Mouse (Mus musculus) sigmoid colon, adult 10 weeks (tissue): ENCODE results near the gene Gm20814. TPM values are rescaled to one million over a fixed set of nuclear protein-coding genes. Genes with fewer than 3 reads are reported as not detected.

Experiments
- polyA plus RNA-seq: library from polyadenylated mRNA; stranded (reverse); fragments of 350-450 nt; fragmentation: Illumina TruSeq; extraction: RNeasy Lipid Tissue Mini Kit (QIAGEN cat#74804); gene quantifications from one replicate; pipeline ENCODE4 v1.2.3, GENCODE M21; 2014; ENCODE audit warnings: low read depth, low replicate concordance

Gene Gm20814
- polyA plus RNA-seq: not detected

DNA sequence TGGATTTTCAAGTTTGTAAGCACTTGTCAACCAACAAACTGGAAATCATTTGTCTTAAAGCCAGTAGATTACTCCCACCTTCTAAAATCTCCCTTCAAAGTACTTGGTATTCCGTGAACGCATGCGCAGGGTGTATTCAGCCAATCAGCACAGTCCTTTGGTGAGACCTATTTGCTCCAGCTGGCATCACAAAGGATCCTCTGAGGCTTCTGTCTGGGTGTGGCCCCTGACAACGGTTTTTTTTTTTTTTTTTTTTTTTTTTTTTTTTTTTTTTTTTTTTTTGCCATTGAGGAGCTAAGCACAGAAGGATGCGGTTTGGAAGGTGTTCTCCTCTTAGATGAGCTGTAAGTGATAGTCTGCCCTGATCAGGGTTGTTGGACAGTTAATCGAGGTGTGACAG lies at the start of gene Gm20814:
Gene Gm20814, plus strand, starts transcription at position 301 of the 400 bp plus-strand sequence.

